Mouse (Mus musculus): ENCODE measurements at regions not wholly inside any gene's neighbourhood (a gene's known extent, or its start where the extent isn't known, plus 50 kb on each side); places are given as distances from the start of the nearest gene placed in this dataset.
A peak's percentile ranks its signal among the peaks of the same experiment; 100 is the strongest.

DNA sequence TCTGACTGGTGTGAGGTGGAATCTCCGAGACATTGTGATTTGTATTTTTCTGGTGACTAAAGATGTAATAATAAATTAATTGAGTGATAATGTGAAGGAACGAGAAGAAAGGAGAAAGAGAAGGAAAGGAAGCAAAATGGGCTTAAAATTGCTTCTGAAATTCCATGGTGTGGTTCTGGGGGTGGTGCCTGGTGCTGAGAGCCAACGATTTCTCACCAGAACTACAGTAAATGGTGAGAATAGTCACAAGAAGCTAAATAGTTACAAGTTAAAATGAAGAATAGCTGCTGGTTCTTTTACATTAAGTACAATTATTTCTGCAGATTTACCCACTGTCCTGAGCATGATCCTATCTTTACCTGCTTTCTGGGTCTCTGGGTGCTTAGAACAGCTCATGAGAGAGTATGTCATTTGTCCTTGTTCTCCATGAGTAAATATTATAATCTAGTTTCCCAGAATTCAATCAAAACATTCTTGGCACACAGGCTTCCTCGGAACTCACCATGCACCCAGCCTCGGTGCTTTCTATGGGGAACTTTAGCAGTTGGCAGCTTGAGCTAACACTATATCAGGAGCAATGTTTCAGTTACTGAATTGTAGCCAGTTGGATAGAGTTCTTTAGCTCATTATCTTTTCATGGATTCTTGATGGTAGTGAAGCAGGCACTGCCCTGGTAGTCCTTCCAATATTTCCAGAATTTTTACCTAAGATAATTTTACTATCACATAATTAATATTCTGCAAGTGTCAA, 1198.6 kb downstream of the Epha7 start:
- intact Hi-C loops (cut with DNase I) = no loop called here
- peak in 1 of 2 experiments; percentile 1 for DNase-seq

DNA sequence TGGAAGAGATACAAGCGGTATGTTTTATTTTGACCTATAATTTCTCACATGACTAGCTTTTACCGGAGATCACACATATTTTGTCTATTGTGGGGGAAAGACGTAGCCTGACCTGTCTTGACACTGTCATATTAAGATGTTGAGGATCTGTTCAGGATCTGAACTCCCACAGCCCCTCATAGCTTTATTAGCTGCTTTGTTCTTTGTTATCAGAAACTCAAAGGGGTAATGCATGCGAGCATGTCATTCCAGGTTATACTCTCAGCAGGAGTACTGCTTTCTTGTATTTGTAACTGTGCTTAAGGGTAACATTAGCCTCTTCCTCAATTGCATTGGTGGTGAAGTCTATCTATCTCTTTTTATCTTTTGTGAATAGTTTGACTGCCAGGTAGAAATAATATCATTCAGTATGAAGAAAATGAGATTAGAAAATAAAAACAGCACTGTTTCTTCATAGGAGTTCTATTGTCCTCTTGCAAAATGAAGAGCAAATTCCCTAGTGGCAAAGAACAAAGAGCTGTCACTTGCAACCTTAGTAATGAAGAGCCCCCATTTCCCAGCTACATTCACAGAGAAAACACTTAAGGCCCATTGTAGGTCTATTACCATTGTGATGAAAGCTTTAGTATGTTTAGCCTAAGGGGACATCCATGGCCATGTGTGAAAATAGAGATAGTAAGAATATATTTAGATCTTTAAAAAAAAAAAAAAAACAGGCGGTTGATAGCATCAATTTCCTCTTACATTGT, 1226.7 kb downstream of the Epha7 start:
- DNase-seq = no peak
- intact Hi-C loops (cut with DNase I) = no loop called here

DNA sequence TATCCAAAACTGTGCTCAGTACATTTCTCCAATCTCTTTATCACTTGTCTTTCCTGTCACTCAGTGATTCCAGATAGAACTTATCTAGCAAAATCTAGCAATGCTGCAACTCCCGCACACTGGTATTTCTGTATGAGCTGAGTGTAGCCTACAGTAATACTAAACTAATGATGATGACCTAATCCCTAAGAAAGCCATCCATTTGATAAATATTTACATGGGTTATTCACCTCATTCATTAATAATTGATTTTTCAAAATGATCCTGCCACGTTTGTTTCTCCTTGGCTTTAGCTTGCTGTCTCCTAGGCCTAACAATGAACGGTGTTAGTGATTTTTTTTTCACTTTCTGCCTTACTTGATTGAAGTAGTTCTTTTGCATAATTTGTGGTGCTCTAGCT, 1252.1 kb downstream of the Epha7 start:
- no peak for DNase-seq
- intact Hi-C loops (cut with DNase I) = no loop called here

DNA sequence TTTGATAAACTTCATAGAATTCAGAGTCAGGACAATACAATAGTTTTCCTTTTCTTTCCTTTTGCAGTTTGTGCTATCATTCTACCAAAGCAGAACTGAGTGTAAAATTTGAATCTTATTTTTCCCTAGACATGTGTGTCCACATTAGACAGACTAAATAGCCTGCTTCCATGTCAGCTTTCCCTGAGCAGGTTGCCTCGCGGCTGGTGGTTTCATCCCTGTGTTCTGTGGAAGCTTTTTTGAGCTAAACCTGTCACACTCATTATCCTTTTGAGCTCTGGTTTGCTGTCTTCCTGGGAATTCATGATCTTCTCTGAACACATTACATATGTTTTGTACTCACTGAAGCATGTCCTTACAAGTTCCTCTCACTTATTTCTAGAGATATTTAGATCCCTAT, 1286.2 kb downstream of the Epha7 start:
- intact Hi-C loops (cut with DNase I) = loop anchor here (10.0 kb wide), 1 partner anchor 516 kb away; no protein-coding TSS in a partner anchor
- no peak for DNase-seq

DNA sequence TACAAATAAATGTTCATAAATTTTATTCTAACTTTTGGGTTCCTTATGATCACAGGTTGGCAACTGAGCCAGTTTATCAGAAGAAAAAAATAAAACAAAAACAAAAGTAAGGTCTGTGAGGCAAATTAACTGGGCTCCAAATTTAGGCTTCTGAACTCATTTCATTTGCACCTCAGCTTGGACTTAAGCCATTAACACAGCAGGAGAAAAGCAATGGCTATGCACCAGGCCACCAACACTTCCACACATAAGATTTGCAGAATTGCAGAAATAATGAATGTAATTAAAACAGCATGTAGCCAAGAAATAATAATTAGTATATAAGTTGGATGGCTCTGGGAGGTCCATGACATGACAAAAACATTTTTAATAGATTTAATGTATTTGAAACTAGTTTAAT, 1320.1 kb downstream of the Epha7 start:
- no peak for DNase-seq
- intact Hi-C loops (cut with DNase I) = no loop called here

All from heart, postnatal 14 days (tissue).